Mouse (Mus musculus): ENCODE measurements at regions not wholly inside any gene's neighbourhood (a gene's known extent, or its start where the extent isn't known, plus 50 kb on each side); places are given as distances from the start of the nearest gene placed in this dataset.

DNA sequence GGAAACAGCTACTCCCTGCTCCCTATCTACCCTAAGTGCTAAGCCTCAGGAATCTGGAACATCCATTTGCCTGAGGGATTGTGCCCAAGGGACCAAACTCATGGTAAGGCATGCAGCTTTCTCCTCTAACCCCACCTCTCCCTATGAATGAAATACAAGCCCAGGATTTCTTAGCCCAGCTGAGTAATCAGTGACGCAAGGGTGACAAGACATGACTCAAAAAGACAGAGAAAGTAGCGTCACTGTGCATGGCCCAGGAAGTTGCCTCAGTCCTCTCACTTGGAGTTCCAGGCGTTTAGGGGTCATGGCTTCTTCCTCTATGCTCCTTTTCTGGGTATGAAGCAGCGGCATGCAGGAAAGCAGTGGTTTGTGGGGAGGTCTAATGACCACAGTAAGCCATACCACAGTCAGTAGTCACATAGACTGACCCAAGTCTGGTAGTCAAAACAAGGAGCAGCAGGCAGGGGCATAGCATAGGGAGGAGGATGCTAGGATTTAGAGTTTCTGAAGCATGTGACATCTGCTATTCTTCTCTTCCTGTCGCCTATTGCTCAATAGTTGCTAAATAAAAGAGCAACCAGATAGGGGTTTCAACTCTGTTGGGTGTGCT, 78.7 kb upstream of the Cd93 start:
- ATAC-seq (ENCODE audit: low read depth), result peak; percentile 53
- WGBS, result 57% methylated on average over 5 of the region's 5 CpGs
- Histone ChIP-seq H3K4me3 (ENCODE audit: low read length) (no peak overlapping the region), H3K4me1 (replicated peaks; ENCODE audit: control insufficient read depth, insufficient read depth, low read length) (peaks cover 21% of the 10 kb centered on the region), H3K9me3 (ENCODE audit: control insufficient read depth, low read length) (no peaks in the 10 kb centered on the region), H3K9ac (ENCODE audit: low read length) (no peak overlapping the region), H3K27me3 (ENCODE audit: control insufficient read depth, insufficient read depth, low read depth, low read length) (no peaks in the 10 kb centered on the region), H3K36me3 (ENCODE audit: control insufficient read depth, insufficient read depth, low read length) (no peaks in the 10 kb centered on the region), H3K27ac (ENCODE audit: low read length) (peak overlapping the region; percentile 48; the same call in 1 of the 2 replicates), H3K4me2 (ENCODE audit: low read depth, low read length) (no peak overlapping the region)

DNA sequence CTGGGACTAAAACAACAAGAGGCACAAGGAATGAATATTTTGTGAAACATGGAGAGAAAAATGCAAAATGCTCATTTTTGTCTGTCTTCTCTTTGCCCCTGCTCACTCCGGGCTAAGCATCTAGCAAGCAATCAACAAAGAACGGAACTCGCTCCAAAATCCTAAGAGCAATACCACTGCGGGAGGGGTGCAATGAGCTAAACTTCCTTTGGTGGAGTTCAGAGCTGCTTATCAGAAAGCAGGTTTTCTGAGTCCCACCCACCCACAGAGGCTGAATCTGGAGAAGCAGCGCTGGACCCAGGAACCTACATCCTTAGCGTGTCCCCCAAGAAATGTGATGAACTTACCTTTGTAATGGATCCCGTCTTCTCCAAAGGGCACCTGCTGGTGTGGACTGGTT, 76.9 kb upstream of the Cd93 start:
- 47% methylated on average over 7 of the region's 7 CpGs for WGBS
- peak; percentile 29; the same call in 1 of the 2 replicates for ATAC-seq (ENCODE audit: low read depth)
- H3K9me3 ChIP-seq (ENCODE audit: control insufficient read depth, low read length), result no peaks in the 10 kb centered on the region

DNA sequence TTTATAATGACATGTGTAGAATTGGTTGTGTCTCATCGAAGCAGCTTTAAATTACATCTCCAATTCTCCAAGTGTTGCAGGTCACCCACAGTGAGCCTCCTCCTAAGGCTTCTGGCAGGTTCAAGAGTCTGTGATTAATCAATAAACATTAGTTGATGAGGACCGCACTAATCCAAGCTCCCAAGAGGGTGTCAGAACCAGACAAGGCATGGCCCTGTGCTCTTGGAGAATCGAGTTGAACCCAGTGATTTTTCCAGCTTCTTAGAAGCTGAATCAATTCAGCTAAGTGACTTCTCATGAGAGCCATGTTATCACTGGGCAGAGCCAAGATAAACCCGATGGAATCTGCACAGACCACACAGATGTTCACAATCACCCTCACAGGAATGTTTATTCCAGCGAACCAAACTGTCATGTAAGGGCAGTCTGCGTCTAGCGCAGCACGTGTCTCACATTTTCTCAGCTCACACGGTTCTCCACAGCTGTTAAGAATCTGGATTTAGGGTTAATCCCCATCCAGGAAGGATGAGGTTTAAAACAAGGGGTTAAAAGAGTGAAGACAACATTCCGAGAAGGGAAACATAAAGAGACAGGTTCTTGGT, 76.4 kb upstream of the Cd93 start:
- no peak overlapping the region for H3K4me2 ChIP-seq (ENCODE audit: low read depth, low read length)
- no peak overlapping the region for H3K4me3 ChIP-seq (ENCODE audit: low read length)
- H3K9ac ChIP-seq (ENCODE audit: low read length), result no peak overlapping the region
- WGBS, result 22% methylated on average over 10 of the region's 10 CpGs
- no peaks in the 10 kb centered on the region for H3K36me3 ChIP-seq (ENCODE audit: control insufficient read depth, insufficient read depth, low read length)
- peaks cover 21% of the 10 kb centered on the region for H3K4me1 ChIP-seq (replicated peaks; ENCODE audit: control insufficient read depth, insufficient read depth, low read length)
- peak; percentile 82 for ATAC-seq (ENCODE audit: low read depth)
- peak overlapping the region; percentile 41 for H3K27ac ChIP-seq (ENCODE audit: low read length)
- H3K27me3 ChIP-seq (ENCODE audit: control insufficient read depth, insufficient read depth, low read depth, low read length), result no peaks in the 10 kb centered on the region
- H3K9me3 ChIP-seq (ENCODE audit: control insufficient read depth, low read length), result no peaks in the 10 kb centered on the region

More for the DNA sequence above, 76.9 kb upstream of the Cd93 start:
- no peak overlapping the region for H3K4me2 ChIP-seq (ENCODE audit: low read depth, low read length)
- H3K9ac ChIP-seq (ENCODE audit: low read length), result no peak overlapping the region
- H3K4me3 ChIP-seq (ENCODE audit: low read length), result no peak overlapping the region
- H3K27me3 ChIP-seq (ENCODE audit: control insufficient read depth, insufficient read depth, low read depth, low read length), result no peaks in the 10 kb centered on the region
- H3K27ac ChIP-seq (ENCODE audit: low read length), result peak overlapping the region; percentile 41
- no peaks in the 10 kb centered on the region for H3K36me3 ChIP-seq (ENCODE audit: control insufficient read depth, insufficient read depth, low read length)
- H3K4me1 ChIP-seq (replicated peaks; ENCODE audit: control insufficient read depth, insufficient read depth, low read length), result peaks cover 21% of the 10 kb centered on the region

DNA sequence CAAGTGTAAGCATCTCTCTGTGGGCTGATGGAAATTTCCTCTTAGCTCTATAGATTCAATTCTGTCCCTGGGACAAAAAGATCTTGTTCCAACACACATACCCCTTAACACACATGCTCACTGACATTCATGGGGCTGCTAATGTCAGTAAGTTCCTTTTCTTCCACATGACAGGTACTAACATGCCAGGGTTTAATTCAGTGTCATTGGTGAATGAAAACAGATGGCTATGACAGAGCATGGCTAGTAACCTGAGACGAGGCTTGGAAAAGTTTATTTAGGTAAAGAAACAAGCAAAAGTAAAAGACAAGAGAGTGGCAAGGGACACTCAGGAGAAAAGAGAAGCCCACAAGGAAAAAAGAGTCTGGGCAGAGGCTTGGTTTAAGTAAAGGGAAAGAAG, 74.5 kb upstream of the Cd93 start:
- no peaks in the 10 kb centered on the region for H3K36me3 ChIP-seq (ENCODE audit: control insufficient read depth, insufficient read depth, low read length)
- no peak overlapping the region for H3K27ac ChIP-seq (ENCODE audit: low read length)
- no peak overlapping the region for H3K4me2 ChIP-seq (ENCODE audit: low read depth, low read length)
- H3K9me3 ChIP-seq (ENCODE audit: control insufficient read depth, low read length), result no peaks in the 10 kb centered on the region
- 45% methylated on average over 1 of the region's 1 CpGs for WGBS
- H3K27me3 ChIP-seq (ENCODE audit: control insufficient read depth, insufficient read depth, low read depth, low read length), result no peaks in the 10 kb centered on the region
- ATAC-seq (ENCODE audit: low read depth), result no peak
- H3K4me3 ChIP-seq (ENCODE audit: low read length), result no peak overlapping the region
- H3K4me1 ChIP-seq (replicated peaks; ENCODE audit: control insufficient read depth, insufficient read depth, low read length), result peaks cover 18% of the 10 kb centered on the region
- H3K9ac ChIP-seq (ENCODE audit: low read length), result no peak overlapping the region

DNA sequence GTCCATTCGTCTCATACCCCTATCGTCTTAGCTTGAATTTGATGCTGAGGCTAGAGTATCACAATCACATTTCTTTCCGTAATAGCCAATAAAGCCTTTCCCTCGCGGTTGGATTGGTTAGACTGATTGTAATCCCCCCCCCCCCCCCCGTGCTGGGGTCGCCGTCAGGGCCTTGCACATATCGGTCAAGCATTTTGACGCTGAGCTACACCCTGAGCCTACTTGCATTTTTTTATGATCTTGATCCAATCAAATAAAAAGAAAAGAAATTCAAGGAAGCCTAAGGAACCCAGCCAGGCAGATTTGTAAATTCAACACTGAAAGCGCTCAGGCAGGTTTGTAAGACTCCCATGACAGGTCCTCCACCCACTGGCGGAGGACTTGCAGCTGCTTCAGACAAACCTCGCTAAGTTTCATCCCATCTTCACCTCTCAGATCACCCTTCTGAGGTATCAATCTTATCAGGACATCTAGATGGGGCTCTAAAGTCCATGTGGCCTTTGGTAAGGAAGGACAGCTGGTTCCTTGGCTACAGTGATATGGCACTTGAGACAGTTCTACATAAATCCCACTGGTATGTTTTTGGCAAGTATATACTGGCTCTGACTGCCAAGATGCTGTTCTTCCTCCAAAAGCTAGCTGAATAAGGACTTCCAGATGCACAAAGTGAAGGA, 66.8 kb upstream of the Cd93 start:
- H3K4me2 ChIP-seq (ENCODE audit: low read depth, low read length), result no peak overlapping the region
- H3K27me3 ChIP-seq (ENCODE audit: control insufficient read depth, insufficient read depth, low read depth, low read length), result no peaks in the 10 kb centered on the region
- peak; percentile 75 for ATAC-seq (ENCODE audit: low read depth)
- no peak overlapping the region for H3K9ac ChIP-seq (ENCODE audit: low read length)
- H3K4me1 ChIP-seq (replicated peaks; ENCODE audit: control insufficient read depth, insufficient read depth, low read length), result peaks cover 17% of the 10 kb centered on the region
- H3K9me3 ChIP-seq (ENCODE audit: control insufficient read depth, low read length), result no peaks in the 10 kb centered on the region
- H3K27ac ChIP-seq (ENCODE audit: low read length), result peak overlapping the region; percentile 83
- no peaks in the 10 kb centered on the region for H3K36me3 ChIP-seq (ENCODE audit: control insufficient read depth, insufficient read depth, low read length)
- WGBS, result 48% methylated on average over 13 of the region's 13 CpGs
- no peak overlapping the region for H3K4me3 ChIP-seq (ENCODE audit: low read length)

DNA sequence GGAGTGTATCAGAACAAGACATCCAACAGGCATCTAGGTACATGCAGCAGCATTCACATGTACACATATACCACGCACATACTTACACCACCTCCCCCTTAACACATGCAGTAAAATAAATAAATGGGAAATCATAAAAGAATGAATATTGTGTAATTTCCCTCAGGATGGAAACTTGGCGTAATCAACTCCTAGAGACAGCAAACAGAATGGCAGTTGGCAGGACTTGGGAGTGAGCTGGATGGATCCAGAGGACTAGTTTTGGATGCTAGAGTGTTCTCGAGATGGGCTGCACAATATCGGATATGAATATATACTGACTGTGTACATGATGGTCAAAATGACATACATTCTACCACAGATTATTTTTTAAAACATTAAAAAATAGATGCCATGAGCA, 66.0 kb upstream of the Cd93 start:
- Histone ChIP-seq H3K4me1 (replicated peaks; ENCODE audit: control insufficient read depth, insufficient read depth, low read length) (peaks cover 17% of the 10 kb centered on the region), H3K4me2 (ENCODE audit: low read depth, low read length) (no peak overlapping the region), H3K9ac (ENCODE audit: low read length) (no peak overlapping the region), H3K4me3 (ENCODE audit: low read length) (no peak overlapping the region), H3K9me3 (ENCODE audit: control insufficient read depth, low read length) (no peaks in the 10 kb centered on the region), H3K27ac (ENCODE audit: low read length) (peak overlapping the region; percentile 83), H3K36me3 (ENCODE audit: control insufficient read depth, insufficient read depth, low read length) (no peaks in the 10 kb centered on the region), H3K27me3 (ENCODE audit: control insufficient read depth, insufficient read depth, low read depth, low read length) (no peaks in the 10 kb centered on the region)
- WGBS, result 47% methylated on average over 4 of the region's 4 CpGs
- ATAC-seq (ENCODE audit: low read depth), result peak; percentile 86

DNA sequence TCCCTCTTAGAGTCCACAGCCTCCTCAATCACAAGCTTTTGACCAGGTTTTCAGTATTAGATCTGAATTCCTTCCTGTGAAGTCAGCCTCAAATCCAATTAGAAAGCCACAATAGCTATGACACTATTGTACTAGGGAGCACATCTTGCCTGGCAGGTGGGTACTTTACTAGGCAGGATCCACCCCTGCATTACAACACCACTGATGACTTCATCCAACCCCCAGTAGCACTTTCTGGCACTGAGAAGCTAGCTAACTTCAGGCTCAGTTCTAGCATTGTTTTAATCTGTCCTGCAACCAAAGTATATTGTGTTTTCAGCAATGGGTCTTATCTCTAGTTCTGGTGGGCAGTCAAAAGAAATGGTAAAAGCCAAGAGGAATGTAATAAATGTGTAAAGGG, 64.2 kb upstream of the Cd93 start:
- H3K4me3 ChIP-seq (ENCODE audit: low read length), result no peak overlapping the region
- no peak overlapping the region for H3K4me2 ChIP-seq (ENCODE audit: low read depth, low read length)
- no peak for ATAC-seq (ENCODE audit: low read depth)
- H3K36me3 ChIP-seq (ENCODE audit: control insufficient read depth, insufficient read depth, low read length), result no peaks in the 10 kb centered on the region
- no peaks in the 10 kb centered on the region for H3K9me3 ChIP-seq (ENCODE audit: control insufficient read depth, low read length)
- H3K9ac ChIP-seq (ENCODE audit: low read length), result no peak overlapping the region
- peaks cover 20% of the 10 kb centered on the region for H3K4me1 ChIP-seq (replicated peaks; ENCODE audit: control insufficient read depth, insufficient read depth, low read length)
- peak overlapping the region; percentile 27; the same call in 1 of the 2 replicates for H3K27ac ChIP-seq (ENCODE audit: low read length)
- no peaks in the 10 kb centered on the region for H3K27me3 ChIP-seq (ENCODE audit: control insufficient read depth, insufficient read depth, low read depth, low read length)

DNA sequence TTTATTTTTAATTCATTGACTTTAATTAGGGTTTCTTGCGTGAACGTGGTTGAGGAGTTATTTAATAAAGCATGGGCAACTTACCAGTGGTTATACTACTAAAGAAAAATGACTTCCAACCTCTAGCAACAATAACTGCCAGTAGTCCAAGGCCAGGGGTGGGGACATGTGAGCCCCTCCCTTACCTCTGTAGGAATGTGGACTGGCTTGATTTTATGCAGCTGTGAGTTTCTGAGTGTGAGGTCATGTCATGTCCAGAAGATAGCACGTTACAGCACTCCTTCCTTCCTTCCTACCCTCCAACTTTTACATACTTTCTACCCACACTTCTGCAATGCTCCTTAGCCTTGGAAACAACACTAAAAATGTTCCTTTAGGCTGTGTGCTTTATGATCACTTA, 63.6 kb upstream of the Cd93 start:
- H3K27ac ChIP-seq (ENCODE audit: low read length), result 0 out of 2 replicates have a peak overlapping the region, but pooled peaks have one; percentile 27
- no peak for ATAC-seq (ENCODE audit: low read depth)
- H3K36me3 ChIP-seq (ENCODE audit: control insufficient read depth, insufficient read depth, low read length), result no peaks in the 10 kb centered on the region
- H3K4me3 ChIP-seq (ENCODE audit: low read length), result no peak overlapping the region
- H3K9ac ChIP-seq (ENCODE audit: low read length), result no peak overlapping the region
- H3K9me3 ChIP-seq (ENCODE audit: control insufficient read depth, low read length), result no peaks in the 10 kb centered on the region
- 58% methylated on average over 3 of the region's 3 CpGs for WGBS
- H3K4me2 ChIP-seq (ENCODE audit: low read depth, low read length), result no peak overlapping the region
- H3K27me3 ChIP-seq (ENCODE audit: control insufficient read depth, insufficient read depth, low read depth, low read length), result no peaks in the 10 kb centered on the region
- peaks cover 24% of the 10 kb centered on the region for H3K4me1 ChIP-seq (replicated peaks; ENCODE audit: control insufficient read depth, insufficient read depth, low read length)

DNA sequence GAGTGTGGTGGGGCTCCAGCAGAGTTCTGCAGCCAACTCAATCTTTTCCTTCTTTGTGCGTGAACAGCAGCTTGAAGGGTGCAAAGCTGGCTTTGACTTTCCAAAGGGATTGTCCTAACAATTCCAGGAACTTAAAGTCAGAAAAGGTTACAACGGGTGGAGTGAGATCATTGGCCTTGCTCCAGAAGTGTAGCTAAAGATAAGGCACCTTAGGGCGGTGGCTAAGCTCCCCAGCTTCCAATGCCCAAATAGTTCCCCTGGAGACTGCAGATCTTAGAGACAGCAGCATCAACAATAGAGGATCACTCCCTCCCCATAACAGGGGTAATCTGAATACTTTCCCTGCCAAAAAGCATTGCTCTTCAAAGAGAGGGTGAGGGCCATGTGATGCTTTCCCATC, 62.3 kb upstream of the Cd93 start:
- Histone ChIP-seq H3K9ac (ENCODE audit: low read length) (no peak overlapping the region), H3K4me3 (ENCODE audit: low read length) (no peak overlapping the region), H3K4me1 (replicated peaks; ENCODE audit: control insufficient read depth, insufficient read depth, low read length) (peaks cover 22% of the 10 kb centered on the region), H3K9me3 (ENCODE audit: control insufficient read depth, low read length) (no peaks in the 10 kb centered on the region), H3K27ac (ENCODE audit: low read length) (peak overlapping the region; percentile 29; the same call in 1 of the 2 replicates), H3K36me3 (ENCODE audit: control insufficient read depth, insufficient read depth, low read length) (no peaks in the 10 kb centered on the region), H3K27me3 (ENCODE audit: control insufficient read depth, insufficient read depth, low read depth, low read length) (no peaks in the 10 kb centered on the region), H3K4me2 (ENCODE audit: low read depth, low read length) (no peak overlapping the region)
- WGBS, result 43% methylated on average over 3 of the region's 3 CpGs
- ATAC-seq (ENCODE audit: low read depth), result no peak
